Mouse (Mus musculus): ENCODE data around the gene Sirt6. TPM values are rescaled to one million over a fixed set of nuclear protein-coding genes. Genes with fewer than 3 reads are reported as not detected.

Gene Sirt6
- polyA plus RNA-seq, 1 experiment from 2014 or later: 25.4 TPM

DNA sequence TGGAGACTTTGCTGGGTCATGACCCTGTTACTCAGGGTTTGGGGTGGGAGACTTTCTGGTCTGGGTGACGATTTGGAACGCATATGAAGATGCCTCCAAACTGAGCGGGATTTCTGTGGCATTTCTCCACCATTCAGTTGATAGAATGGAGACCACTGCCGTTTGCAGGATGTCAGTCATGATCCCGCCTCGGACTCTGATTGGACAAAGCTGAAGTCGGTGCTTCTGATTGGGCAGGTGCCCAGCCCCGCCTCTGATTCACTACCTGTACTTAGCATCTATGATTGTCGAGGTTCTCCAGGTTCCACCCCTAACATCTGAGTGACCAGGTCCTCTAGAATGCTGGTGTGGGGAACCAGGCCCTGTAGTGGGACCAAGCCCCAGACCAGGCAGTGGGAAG is 6.8 kb downstream of the Sirt6 start:
- H3K4me2 ChIP-seq: no peak overlapping the region
- H3K4me1 ChIP-seq (replicated peaks): no peaks in the 10 kb centered on the region
- 45% methylated on average over 9 of the region's 9 CpGs for WGBS
- no peak overlapping the region for H3K4me3 ChIP-seq
- H3K9me3 ChIP-seq (replicated peaks): 0 out of 2 replicates have a peak, but pooled peaks cover 3% of the 10 kb centered on the region
- ATAC-seq (ENCODE audit: insufficient number of reproducible peaks, low FRiP score): no peak
- no peak overlapping the region for H3K27ac ChIP-seq (ENCODE audit: poor library complexity, severe bottlenecking)
- peaks cover 51% of the 10 kb centered on the region for H3K36me3 ChIP-seq
- H3K9ac ChIP-seq: no peak overlapping the region
- no peaks in the 10 kb centered on the region for H3K27me3 ChIP-seq (replicated peaks)

- ATAC-seq (ENCODE audit: insufficient number of reproducible peaks, low FRiP score): no peak
- Histone ChIP-seq H3K9me3 (replicated peaks) (0 out of 2 replicates have a peak, but pooled peaks cover 3% of the 10 kb centered on the region), H3K9ac (no peak overlapping the region), H3K27ac (ENCODE audit: poor library complexity, severe bottlenecking) (no peak overlapping the region), H3K4me3 (no peak overlapping the region), H3K27me3 (replicated peaks) (no peaks in the 10 kb centered on the region), H3K4me2 (no peak overlapping the region), H3K36me3 (peaks cover 43% of the 10 kb centered on the region), H3K4me1 (replicated peaks) (no peaks in the 10 kb centered on the region)
- WGBS: 81% methylated on average over 5 of the region's 5 CpGs
These were observed 7.6 kb downstream of the Sirt6 start for GRCm38 (mm10) chr10:81619976-81620375.

- Histone ChIP-seq H3K4me2 (no peak overlapping the region), H3K9me3 (replicated peaks) (0 out of 2 replicates have a peak, but pooled peaks cover 10% of the 10 kb centered on the region), H3K9ac (no peak overlapping the region), H3K27me3 (replicated peaks) (no peaks in the 10 kb centered on the region), H3K36me3 (0 out of 2 replicates have a peak, but pooled peaks cover under 1% of the 10 kb centered on the region), H3K4me1 (replicated peaks) (no peaks in the 10 kb centered on the region), H3K27ac (ENCODE audit: poor library complexity, severe bottlenecking) (no peak overlapping the region), H3K4me3 (no peak overlapping the region)
- 70% methylated on average over 6 of the region's 6 CpGs for WGBS
- no peak for ATAC-seq (ENCODE audit: insufficient number of reproducible peaks, low FRiP score)
These were observed 12.1 kb downstream of the Sirt6 start for GRCm38 (mm10) chr10:81615486-81615885.

- Histone ChIP-seq H3K4me1 (replicated peaks) (no peaks in the 10 kb centered on the region), H3K36me3 (peaks cover 8% of the 10 kb centered on the region), H3K4me3 (no peak overlapping the region), H3K9ac (no peak overlapping the region), H3K4me2 (no peak overlapping the region), H3K27ac (ENCODE audit: poor library complexity, severe bottlenecking) (no peak overlapping the region), H3K9me3 (replicated peaks) (0 out of 2 replicates have a peak, but pooled peaks cover 7% of the 10 kb centered on the region), H3K27me3 (replicated peaks) (no peaks in the 10 kb centered on the region)
- ATAC-seq (ENCODE audit: insufficient number of reproducible peaks, low FRiP score): no peak
- 66% methylated on average over 3 of the region's 3 CpGs for WGBS
These were observed 14.8 kb downstream of the Sirt6 start for GRCm38 (mm10) chr10:81612779-81613178.

- H3K9ac ChIP-seq: no peak overlapping the region
- no peak overlapping the region for H3K4me3 ChIP-seq
- H3K27ac ChIP-seq (ENCODE audit: poor library complexity, severe bottlenecking): no peak overlapping the region
- peaks cover 8% of the 10 kb centered on the region for H3K36me3 ChIP-seq
- no peak overlapping the region for H3K4me2 ChIP-seq
- peaks cover 14% of the 10 kb centered on the region for H3K4me1 ChIP-seq (replicated peaks)
- no peaks in the 10 kb centered on the region for H3K27me3 ChIP-seq (replicated peaks)
- 0 out of 2 replicates have a peak, but pooled peaks cover 7% of the 10 kb centered on the region for H3K9me3 ChIP-seq (replicated peaks)
- 81% methylated on average over 1 of the region's 1 CpGs for WGBS
- ATAC-seq (ENCODE audit: insufficient number of reproducible peaks, low FRiP score): no peak
These were observed 19.3 kb downstream of the Sirt6 start for GRCm38 (mm10) chr10:81608308-81608707.

DNA sequence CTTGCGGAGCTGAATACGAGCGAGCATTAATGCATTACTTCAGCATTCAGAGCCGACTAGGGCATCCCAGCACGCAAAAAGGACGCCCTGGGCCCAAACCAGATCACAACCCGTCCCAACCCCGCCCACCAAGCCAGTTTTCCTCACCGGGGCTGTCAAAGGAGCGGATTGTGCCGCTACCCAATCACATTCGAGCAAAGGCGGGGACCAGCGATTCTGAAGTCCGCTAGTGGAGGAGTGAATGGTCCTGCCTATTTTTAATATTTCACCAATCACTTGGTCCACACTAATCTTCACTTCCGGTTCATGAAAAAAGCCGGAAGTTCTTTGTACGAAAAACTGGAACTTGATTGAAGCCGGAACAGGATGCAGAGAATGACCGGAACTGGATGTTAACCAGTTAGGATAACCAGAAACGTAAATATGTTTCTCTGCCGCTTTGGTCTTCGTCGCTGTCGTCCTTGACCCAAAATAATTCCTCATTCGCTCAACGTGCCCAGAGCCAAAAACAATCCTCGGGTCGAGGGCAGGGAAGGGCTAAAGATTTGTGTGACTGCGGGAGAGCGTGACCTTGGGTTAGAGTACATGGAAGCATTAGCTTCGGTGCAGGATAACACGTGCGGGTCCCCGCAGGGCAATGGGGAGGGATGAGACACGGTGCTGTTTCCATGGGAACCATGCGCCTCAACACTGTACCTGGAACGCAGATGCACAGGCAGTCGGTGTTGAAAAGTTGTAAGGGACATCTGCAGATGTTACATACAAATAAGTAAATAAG is 21.4 kb downstream of the Sirt6 start, which contains the start of gene BC025920:
Gene BC025920, plus strand, starts transcription at position 297 of the 778 bp plus-strand sequence.
- 0 out of 2 replicates have a peak, but pooled peaks cover 5% of the 10 kb centered on the region for H3K9me3 ChIP-seq (replicated peaks)
- peak; percentile 89 for ATAC-seq (ENCODE audit: insufficient number of reproducible peaks, low FRiP score)
- peaks cover 8% of the 10 kb centered on the region for H3K36me3 ChIP-seq
- H3K9ac ChIP-seq: peak within 1 kb of the TSS; percentile 66
- no peaks in the 10 kb centered on the region for H3K27me3 ChIP-seq (replicated peaks)
- peaks cover 26% of the 10 kb centered on the region for H3K4me1 ChIP-seq (replicated peaks)
- peak within 1 kb of the TSS; percentile 85 for H3K4me2 ChIP-seq
- H3K27ac ChIP-seq (ENCODE audit: poor library complexity, severe bottlenecking): peak within 1 kb of the TSS; percentile 96
- WGBS: 2% methylated on average over 39 of the region's 39 CpGs
- H3K4me3 ChIP-seq: peak within 1 kb of the TSS; percentile 57

DNA sequence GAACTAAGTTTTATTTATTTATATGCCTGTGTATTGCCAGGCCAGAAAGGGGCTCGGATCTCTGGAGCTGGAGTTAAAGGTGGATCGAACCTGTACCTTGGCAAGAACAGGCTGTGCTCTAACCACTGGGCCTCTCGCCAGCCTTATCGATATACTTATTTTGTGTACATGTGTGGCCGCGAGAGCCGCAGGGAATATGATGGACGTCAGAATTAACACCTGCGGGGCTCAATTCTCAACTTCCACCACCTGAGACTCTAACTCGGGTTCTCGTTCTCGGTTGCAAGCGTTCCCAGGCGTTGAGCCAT is 22.0 kb downstream of the Sirt6 start:
- peaks cover 30% of the 10 kb centered on the region for H3K4me1 ChIP-seq (replicated peaks)
- peak overlapping the region; percentile 96 for H3K27ac ChIP-seq (ENCODE audit: poor library complexity, severe bottlenecking)
- no peaks in the 10 kb centered on the region for H3K9me3 ChIP-seq (replicated peaks)
- H3K27me3 ChIP-seq (replicated peaks): no peaks in the 10 kb centered on the region
- H3K9ac ChIP-seq: peak overlapping the region; percentile 66
- H3K4me3 ChIP-seq: peak overlapping the region; percentile 57
- peak overlapping the region; percentile 75 for H3K4me2 ChIP-seq
- H3K36me3 ChIP-seq: peaks cover 8% of the 10 kb centered on the region
- ATAC-seq (ENCODE audit: insufficient number of reproducible peaks, low FRiP score): no peak
- WGBS: 3% methylated on average over 14 of the region's 14 CpGs

GRCm38 (mm10) chr10:81604968-81605665 is 22.5 kb downstream of the Sirt6 start:
- H3K4me1 ChIP-seq (replicated peaks): peaks cover 34% of the 10 kb centered on the region

GRCm38 (mm10) chr10:81604019-81604967 is 23.3 kb downstream of the Sirt6 start:
- H3K9me3 ChIP-seq (replicated peaks): no peaks in the 10 kb centered on the region
- peaks cover 7% of the 10 kb centered on the region for H3K36me3 ChIP-seq
- peak overlapping the region; percentile 75 for H3K4me2 ChIP-seq
- no peaks in the 10 kb centered on the region for H3K27me3 ChIP-seq (replicated peaks)
- no peak for ATAC-seq (ENCODE audit: insufficient number of reproducible peaks, low FRiP score)
- H3K27ac ChIP-seq (ENCODE audit: poor library complexity, severe bottlenecking): no peak overlapping the region
- 70% methylated on average over 12 of the region's 12 CpGs for WGBS
- peak overlapping the region; percentile 46; the same call in 1 of the 2 replicates for H3K9ac ChIP-seq
- peak overlapping the region; percentile 18; the same call in 1 of the 2 replicates for H3K4me3 ChIP-seq
- H3K4me1 ChIP-seq (replicated peaks): peaks cover 39% of the 10 kb centered on the region

More at GRCm38 (mm10) chr10:81604968-81605665, 22.5 kb downstream of the Sirt6 start:
- ATAC-seq (ENCODE audit: insufficient number of reproducible peaks, low FRiP score): 0 out of 2 replicates have a peak, but pooled peaks have one; percentile 24
- Histone ChIP-seq H3K27ac (ENCODE audit: poor library complexity, severe bottlenecking) (peak overlapping the region; percentile 96), H3K9me3 (replicated peaks) (no peaks in the 10 kb centered on the region), H3K4me2 (peak overlapping the region; percentile 75), H3K27me3 (replicated peaks) (no peaks in the 10 kb centered on the region), H3K36me3 (peaks cover 8% of the 10 kb centered on the region), H3K9ac (peak overlapping the region; percentile 66), H3K4me3 (peak overlapping the region; percentile 57)
- 18% methylated on average over 29 of the region's 29 CpGs for WGBS

- no peaks in the 10 kb centered on the region for H3K9me3 ChIP-seq (replicated peaks)
- no peak for ATAC-seq (ENCODE audit: insufficient number of reproducible peaks, low FRiP score)
- H3K36me3 ChIP-seq: no peaks in the 10 kb centered on the region
- no peaks in the 10 kb centered on the region for H3K27me3 ChIP-seq (replicated peaks)
- H3K9ac ChIP-seq: no peak overlapping the region
- no peak overlapping the region for H3K4me2 ChIP-seq
- no peak overlapping the region for H3K27ac ChIP-seq (ENCODE audit: poor library complexity, severe bottlenecking)
- 29% methylated on average over 4 of the region's 4 CpGs for WGBS
- peaks cover 46% of the 10 kb centered on the region for H3K4me1 ChIP-seq (replicated peaks)
- H3K4me3 ChIP-seq: no peak overlapping the region
These were observed 24.9 kb downstream of the Sirt6 start for GRCm38 (mm10) chr10:81602741-81603151.

Data from heart, embryonic 12.5 days (tissue).